Mouse (Mus musculus) ES-E14 (cell line): Measurements from ENCODE around the gene Rpl10a. TPM values are rescaled to one million over a fixed set of nuclear protein-coding genes. Genes with fewer than 3 reads are reported as not detected.

Source experiments
- DNase-seq: peaks from one replicate; pipeline ENCODE4 v3.0.0-alpha.2; 2013; ENCODE audit warnings: low read depth, low spot score
- H3K27ac ChIP-seq: 2 replicates; pipeline ENCODE4 v1.5.1; 2012; ENCODE audit warnings: low read depth, mild to moderate bottlenecking, low read length, moderate library complexity, mixed read lengths; ENCODE audit not compliant: poor library complexity, insufficient read depth, severe bottlenecking
- H3K36me3 ChIP-seq: 2 replicates; pipeline ENCODE4 v1.6.1; 2012; ENCODE audit warnings: mild to moderate bottlenecking, low read length, moderate library complexity, mixed read lengths; ENCODE audit not compliant: control insufficient read depth, poor library complexity, insufficient read depth, severe bottlenecking
- H3K4me1 ChIP-seq, 2 experiments: fragments of 150-350 bp in 1 of 2; sonication (generic) in 1 of 2; 2 replicates each; pipeline ENCODE4 v1.6.1; 2012; ENCODE audit warnings: low read length in 2 of 2, mild to moderate bottlenecking in 1 of 2, mixed read lengths in 1 of 2; ENCODE audit not compliant: control insufficient read depth in 2 of 2, insufficient read depth in 2 of 2, poor library complexity in 1 of 2
- H3K4me3 ChIP-seq, 2 experiments: fragments of 150-350 bp in 1 of 2; sonication (generic) in 1 of 2; 2 replicates each; pipeline ENCODE4 v1.5.1; 2012; ENCODE audit warnings: low read length in 2 of 2, low read depth in 1 of 2, mild to moderate bottlenecking in 1 of 2, mixed read lengths in 1 of 2; ENCODE audit not compliant: insufficient read depth in 1 of 2, poor library complexity in 1 of 2, severe bottlenecking in 1 of 2
- H3K9ac ChIP-seq: 2 replicates; pipeline ENCODE4 v1.6.1; 2012; ENCODE audit warnings: low read depth, mild to moderate bottlenecking, low read length, mixed read lengths; ENCODE audit not compliant: poor library complexity, insufficient read depth, severe bottlenecking
- H3K9me3 ChIP-seq: fragments of 150-350 bp; sonication (generic); 2 replicates; pipeline ENCODE4 v1.6.1; 2012; ENCODE audit warnings: low read depth, mild to moderate bottlenecking, low read length; ENCODE audit not compliant: control insufficient read depth, insufficient read depth
- CHD2 ChIP-seq: IDR thresholded peaks from 2 replicates; pipeline ENCODE4 v1.6.1; 2014; ENCODE audit warnings: mild to moderate bottlenecking, low read depth, low read length, inconsistent platforms
- HCFC1 ChIP-seq: IDR thresholded peaks from 2 replicates; pipeline ENCODE4 v1.6.1; 2012; ENCODE audit warnings: low read length, inconsistent platforms, borderline replicate concordance; ENCODE audit not compliant: insufficient read depth
- MAFK ChIP-seq: IDR thresholded peaks from 2 replicates; pipeline ENCODE4 v1.6.1; 2014; ENCODE audit warnings: mild to moderate bottlenecking, low read depth, low read length, inconsistent platforms; ENCODE audit not compliant: insufficient read depth
- ZC3H11A ChIP-seq: IDR thresholded peaks from 2 replicates; pipeline ENCODE4 v1.6.1; 2012; ENCODE audit warnings: low read depth, mild to moderate bottlenecking, inconsistent platforms, low read length, borderline replicate concordance
- ZNF384 ChIP-seq: IDR thresholded peaks from 2 replicates; pipeline ENCODE4 v1.6.1; 2012; ENCODE audit warnings: low read depth, low read length, inconsistent platforms
- in situ Hi-C, 2 experiments: fragments of 600-800 bp; cut with MboI; formaldehyde crosslinking; loops; one replicate each; pipeline ENCODE4 v1.15.1; 2025; ENCODE audit warnings: low sequenced_read_pairs in 2 of 2, inconsistent platforms in 1 of 2; ENCODE audit not compliant: unreplicated experiment in 2 of 2
- total RNA-seq: library from RNA; depleted of rRNA; stranded (reverse); fragments of 300-350 nt; gene quantifications from 2 replicates; pipeline ENCODE4 v1.2.3, GENCODE M21; 2012

The Rpl10a gene
- total RNA-seq, 1 experiment, result 2,234 TPM

- peak within 1 kb of the TSS; percentile 95 to 99 for H3K4me3 ChIP-seq
- peak within 1 kb of the TSS; percentile 99 for H3K9ac ChIP-seq
- in situ Hi-C loops, result no loop called here
- peak within 1 kb of the TSS; percentile 67; the same call in 1 of the 2 replicates for H3K27ac ChIP-seq
- peaks cover 2 to 10% of the 10 kb centered on the region in 2 experiments; a peak in 2 of 4 replicates for H3K4me1 ChIP-seq
- H3K36me3 ChIP-seq, result peaks cover 19% of the 10 kb centered on the region
- H3K9me3 ChIP-seq, result no peaks in the 10 kb centered on the region
- DNase-seq, result peak; percentile 100
- TF ChIP-seq MAFK, result no peak
- TF ChIP-seq HCFC1, result no peak
- TF ChIP-seq ZNF384, result no peak
- TF ChIP-seq ZC3H11A, result no peak
- no peak for TF ChIP-seq CHD2
Measured at GRCm38 (mm10) chr17:28313212-28313879, 14.9 kb upstream of the Rpl10a start, which contains the start of gene Fance. Gene Fance (plus strand): TSS chr17:28313519.

- peaks cover 2 to 10% of the 10 kb centered on the region in 2 experiments; a peak in 2 of 4 replicates for H3K4me1 ChIP-seq
- in situ Hi-C loops, result no loop called here
- DNase-seq, result no peak
- peaks cover 22% of the 10 kb centered on the region for H3K36me3 ChIP-seq
- H3K4me3 ChIP-seq, result peak overlapping the region; percentile 95 to 99
- H3K27ac ChIP-seq, result no peak overlapping the region; the same call in 1 of the 2 replicates
- H3K9ac ChIP-seq, result peak overlapping the region; percentile 99
- TF ChIP-seq MAFK, result no peak
- TF ChIP-seq ZNF384, result no peak
- no peak for TF ChIP-seq HCFC1
- TF ChIP-seq CHD2, result no peak
- no peak for TF ChIP-seq ZC3H11A
- H3K9me3 ChIP-seq, result no peaks in the 10 kb centered on the region
Measured at GRCm38 (mm10) chr17:28313880-28314225, 14.4 kb upstream of the Rpl10a start.

GRCm38 (mm10) chr17:28315611-28316160, 12.6 kb upstream of the Rpl10a start:
- DNase-seq, result no peak
- no peak overlapping the region for H3K27ac ChIP-seq
- H3K9ac ChIP-seq, result no peak overlapping the region
- in situ Hi-C loops, result no loop called here
- no peak overlapping the region for H3K4me3 ChIP-seq
- peaks cover 2 to 10% of the 10 kb centered on the region in 2 experiments; a peak in 2 of 4 replicates for H3K4me1 ChIP-seq
- no peak for TF ChIP-seq HCFC1
- no peaks in the 10 kb centered on the region for H3K9me3 ChIP-seq
- H3K36me3 ChIP-seq, result peaks cover 25% of the 10 kb centered on the region

GRCm38 (mm10) chr17:28316476-28316875, 11.8 kb upstream of the Rpl10a start:
- H3K9ac ChIP-seq, result no peak overlapping the region
- H3K36me3 ChIP-seq, result peaks cover 31% of the 10 kb centered on the region
- H3K4me3 ChIP-seq, result no peak overlapping the region
- H3K9me3 ChIP-seq, result no peaks in the 10 kb centered on the region
- no peak overlapping the region for H3K27ac ChIP-seq
- in situ Hi-C loops, result no loop called here
- TF ChIP-seq ZC3H11A (no peak), MAFK (no peak), HCFC1 (no peak), ZNF384 (no peak), CHD2 (no peak)
- no peak for DNase-seq
- H3K4me1 ChIP-seq, result peaks cover 2 to 10% of the 10 kb centered on the region in 2 experiments; a peak in 2 of 4 replicates

GRCm38 (mm10) chr17:28317091-28317490, 11.2 kb upstream of the Rpl10a start:
- in situ Hi-C loops, result no loop called here
- H3K36me3 ChIP-seq, result peaks cover 35% of the 10 kb centered on the region
- TF ChIP-seq HCFC1 (no peak), CHD2 (no peak), ZC3H11A (no peak), ZNF384 (no peak), MAFK (no peak)
- H3K4me3 ChIP-seq, result no peak overlapping the region
- H3K27ac ChIP-seq, result no peak overlapping the region
- H3K9ac ChIP-seq, result no peak overlapping the region
- no peak for DNase-seq
- peaks cover 2 to 10% of the 10 kb centered on the region in 2 experiments; a peak in 2 of 4 replicates for H3K4me1 ChIP-seq
- no peaks in the 10 kb centered on the region for H3K9me3 ChIP-seq
